Mouse (Mus musculus): ENCODE measurements around the gene Gabrb2. TPM values are rescaled to one million over a fixed set of nuclear protein-coding genes. Genes with fewer than 3 reads are reported as not detected.

The Gabrb2 gene
- 6.5 and 7.4 TPM in 2 replicates for polyA plus RNA-seq (2014; fragmentation: Nextera tagmentation; extraction: Ambion mirVana)

DNA sequence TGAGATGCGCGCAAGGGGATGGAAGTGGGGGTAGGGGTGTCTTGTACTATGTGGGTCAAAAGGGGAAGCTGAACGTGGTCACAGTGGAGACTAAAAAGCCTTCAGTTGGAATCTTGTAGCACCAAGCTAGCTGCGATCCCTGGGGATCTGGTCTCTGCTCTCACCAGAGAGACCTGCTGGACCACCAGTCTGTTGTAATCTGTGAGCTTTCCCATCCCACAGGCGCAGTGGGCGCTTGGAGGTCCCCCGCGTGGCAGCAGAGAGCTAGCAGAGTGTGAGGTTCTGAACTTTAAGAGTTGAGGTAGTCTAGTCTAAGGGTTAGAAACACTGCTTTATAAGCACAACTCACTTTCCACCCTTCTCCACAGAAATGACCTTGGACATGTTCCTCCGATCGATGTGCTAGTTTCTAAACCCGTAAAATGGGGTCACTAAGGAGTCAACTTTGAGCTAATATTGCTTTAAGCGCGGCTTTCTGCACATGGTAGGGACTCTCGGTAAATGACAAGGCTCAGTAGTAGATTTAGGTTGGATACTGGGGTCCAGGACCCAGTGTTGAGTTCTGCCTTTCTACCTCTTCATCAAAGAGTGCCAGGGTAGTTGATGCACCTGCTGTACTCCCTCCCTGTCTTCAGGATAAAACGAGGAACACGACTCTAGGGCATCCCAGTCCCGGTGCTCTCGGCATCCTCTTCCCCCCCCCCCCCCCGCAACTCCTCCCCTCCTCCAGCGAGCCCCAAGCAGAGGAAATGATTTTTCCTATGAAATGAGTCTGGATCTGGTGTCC, at the start of gene Gabrb2:
TSS of gene Gabrb2 (plus strand) at position 762 of the 787 bp plus-strand sequence.
- Histone ChIP-seq H3K27me3 (ENCODE audit: control insufficient read depth, insufficient read depth, low read length) (no peaks in the 10 kb centered on the region), H3K9me3 (ENCODE audit: control insufficient read depth, low read length) (no peaks in the 10 kb centered on the region), H3K4me1 (replicated peaks; ENCODE audit: control insufficient read depth, insufficient read depth, low read length) (no peaks in the 10 kb centered on the region), H3K9ac (ENCODE audit: low read depth, low read length) (peak within 1 kb of the TSS; percentile 68), H3K36me3 (ENCODE audit: control insufficient read depth, insufficient read depth, low read length) (no peaks in the 10 kb centered on the region), H3K4me2 (replicated peaks; ENCODE audit: low read depth, low read length) (peak within 1 kb of the TSS; percentile 78), H3K27ac (ENCODE audit: low read depth, low read length) (peak within 1 kb of the TSS; percentile 54), H3K4me3 (ENCODE audit: low read depth, low read length) (peak within 1 kb of the TSS; percentile 52)
- ATAC-seq (ENCODE audit: low FRiP score) (peak; percentile 35), DNase-seq (ENCODE audit: low spot score) (peak; percentile 7)
- 29% methylated on average over 17 of the region's 20 CpGs for WGBS

DNA sequence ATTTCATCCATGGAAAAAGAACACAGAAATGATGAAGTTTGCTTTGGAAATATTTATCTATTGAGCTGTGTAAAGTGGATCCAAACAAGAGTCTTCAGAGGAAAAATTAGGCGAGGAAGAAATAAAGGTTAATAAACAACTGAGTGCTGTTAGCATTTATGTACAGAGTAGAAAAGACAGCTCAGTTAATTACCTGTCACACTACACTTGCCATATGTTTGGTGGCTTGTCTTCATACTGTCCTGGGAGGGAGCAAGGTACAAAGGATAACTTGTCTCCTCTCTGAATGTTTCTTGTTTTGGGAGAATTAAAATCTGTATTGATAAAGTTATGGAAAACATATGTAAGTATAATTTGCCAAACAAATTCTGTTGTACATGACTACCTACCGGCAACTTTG, 40.6 kb upstream of the Gabrb2 start:
- no peak for DNase-seq (ENCODE audit: low spot score)
- Histone ChIP-seq H3K9me3 (ENCODE audit: control insufficient read depth, low read length) (no peaks in the 10 kb centered on the region), H3K4me3 (ENCODE audit: low read depth, low read length) (no peak overlapping the region), H3K27me3 (ENCODE audit: control insufficient read depth, insufficient read depth, low read length) (no peaks in the 10 kb centered on the region), H3K4me2 (replicated peaks; ENCODE audit: low read depth, low read length) (no peak overlapping the region), H3K9ac (ENCODE audit: low read depth, low read length) (no peak overlapping the region), H3K27ac (ENCODE audit: low read depth, low read length) (no peak overlapping the region), H3K4me1 (replicated peaks; ENCODE audit: control insufficient read depth, insufficient read depth, low read length) (no peaks in the 10 kb centered on the region), H3K36me3 (ENCODE audit: control insufficient read depth, insufficient read depth, low read length) (no peaks in the 10 kb centered on the region)
- no peak for ATAC-seq (ENCODE audit: low FRiP score)
- WGBS, result 73% methylated on average over 2 of the region's 2 CpGs

DNA sequence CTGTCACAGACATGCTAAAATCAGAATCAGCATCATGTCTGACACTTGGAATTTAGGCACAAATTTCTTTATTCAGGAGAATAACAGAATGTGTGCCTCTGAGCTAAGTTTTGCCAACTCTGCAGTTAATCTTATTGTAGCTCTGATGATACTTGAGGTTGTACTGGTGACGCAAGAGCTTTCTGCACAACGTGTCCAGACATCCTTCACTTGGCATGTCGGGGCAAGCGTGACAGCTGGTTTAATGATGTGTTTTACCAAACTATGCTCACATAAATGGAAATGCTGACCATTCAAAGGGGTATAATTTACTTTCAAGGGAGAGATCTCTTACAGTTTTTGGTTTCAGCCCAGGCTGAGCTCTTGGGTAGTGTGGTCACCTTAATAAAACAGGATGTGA, 33.1 kb upstream of the Gabrb2 start:
- WGBS, result 89% methylated on average over 4 of the region's 4 CpGs
- ATAC-seq (ENCODE audit: low FRiP score) (no peak), DNase-seq (ENCODE audit: low spot score) (no peak)
- no peaks in the 10 kb centered on the region for H3K36me3 ChIP-seq (ENCODE audit: control insufficient read depth, insufficient read depth, low read length)
- no peaks in the 10 kb centered on the region for H3K9me3 ChIP-seq (ENCODE audit: control insufficient read depth, low read length)
- no peaks in the 10 kb centered on the region for H3K4me1 ChIP-seq (replicated peaks; ENCODE audit: control insufficient read depth, insufficient read depth, low read length)
- no peak overlapping the region for H3K4me2 ChIP-seq (replicated peaks; ENCODE audit: low read depth, low read length)
- no peaks in the 10 kb centered on the region for H3K27me3 ChIP-seq (ENCODE audit: control insufficient read depth, insufficient read depth, low read length)
- H3K9ac ChIP-seq (ENCODE audit: low read depth, low read length), result no peak overlapping the region
- no peak overlapping the region for H3K27ac ChIP-seq (ENCODE audit: low read depth, low read length)
- no peak overlapping the region for H3K4me3 ChIP-seq (ENCODE audit: low read depth, low read length)

DNA sequence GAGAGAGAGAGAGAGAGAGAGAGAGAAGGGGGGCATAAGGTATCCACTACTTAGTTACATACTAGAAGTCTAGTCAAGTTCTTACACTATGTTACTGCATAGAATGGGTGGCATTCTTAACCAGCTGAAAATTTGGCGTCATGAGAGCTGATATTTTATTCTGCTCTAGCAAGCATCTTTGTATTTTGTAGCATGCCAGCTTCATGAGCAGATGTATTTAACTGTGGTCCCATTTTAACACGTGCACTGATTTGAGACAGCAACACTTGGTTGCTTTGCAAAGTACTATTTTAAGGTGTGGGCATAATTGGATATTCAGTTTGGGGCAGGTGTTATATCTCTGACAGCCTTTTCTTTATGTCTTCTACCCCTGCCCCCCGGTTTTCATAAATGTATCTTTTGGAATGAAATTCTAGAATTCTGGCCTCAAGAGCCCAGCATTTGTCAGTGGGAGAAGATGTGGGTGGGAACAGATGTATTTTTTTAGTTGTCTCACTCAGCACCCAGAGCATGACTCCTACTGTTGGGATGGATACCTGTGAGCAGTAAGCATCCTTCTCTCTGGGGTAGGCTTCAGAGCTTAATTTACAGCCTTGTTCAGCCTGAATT, 28.8 kb upstream of the Gabrb2 start:
- Histone ChIP-seq H3K36me3 (ENCODE audit: control insufficient read depth, insufficient read depth, low read length) (no peaks in the 10 kb centered on the region), H3K9me3 (ENCODE audit: control insufficient read depth, low read length) (no peaks in the 10 kb centered on the region), H3K27me3 (ENCODE audit: control insufficient read depth, insufficient read depth, low read length) (no peaks in the 10 kb centered on the region), H3K9ac (ENCODE audit: low read depth, low read length) (no peak overlapping the region), H3K4me3 (ENCODE audit: low read depth, low read length) (no peak overlapping the region), H3K4me2 (replicated peaks; ENCODE audit: low read depth, low read length) (no peak overlapping the region), H3K27ac (ENCODE audit: low read depth, low read length) (no peak overlapping the region), H3K4me1 (replicated peaks; ENCODE audit: control insufficient read depth, insufficient read depth, low read length) (no peaks in the 10 kb centered on the region)
- DNase-seq (ENCODE audit: low spot score), result no peak
- no peak for ATAC-seq (ENCODE audit: low FRiP score)
- 74% methylated on average over 3 of the region's 3 CpGs for WGBS

DNA sequence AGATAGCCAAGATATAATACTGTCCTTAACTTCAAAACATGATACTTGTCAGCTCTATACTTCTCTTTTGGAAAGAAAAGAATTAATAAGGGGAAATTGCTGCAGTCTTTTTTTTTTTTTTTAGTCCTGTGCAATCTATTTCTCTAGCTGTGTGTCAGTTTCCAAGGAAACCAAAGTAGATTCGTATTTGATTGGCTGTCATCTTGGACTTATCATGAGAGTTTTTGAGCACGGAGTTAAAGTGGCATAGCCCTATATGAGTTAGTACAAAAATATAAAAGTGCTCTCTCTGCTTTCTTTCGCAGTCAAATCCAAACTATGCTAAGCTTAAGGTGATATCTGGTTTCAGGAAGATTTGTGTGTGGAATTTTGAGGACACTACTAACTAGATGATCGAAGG, 26.1 kb upstream of the Gabrb2 start:
- H3K4me3 ChIP-seq (ENCODE audit: low read depth, low read length), result no peak overlapping the region
- ATAC-seq (ENCODE audit: low FRiP score) (no peak), DNase-seq (ENCODE audit: low spot score) (no peak)
- H3K9me3 ChIP-seq (ENCODE audit: control insufficient read depth, low read length), result no peaks in the 10 kb centered on the region
- H3K36me3 ChIP-seq (ENCODE audit: control insufficient read depth, insufficient read depth, low read length), result no peaks in the 10 kb centered on the region
- H3K4me1 ChIP-seq (replicated peaks; ENCODE audit: control insufficient read depth, insufficient read depth, low read length), result no peaks in the 10 kb centered on the region
- no peaks in the 10 kb centered on the region for H3K27me3 ChIP-seq (ENCODE audit: control insufficient read depth, insufficient read depth, low read length)
- H3K4me2 ChIP-seq (replicated peaks; ENCODE audit: low read depth, low read length), result no peak overlapping the region
- no peak overlapping the region for H3K9ac ChIP-seq (ENCODE audit: low read depth, low read length)
- 85% methylated on average over 4 of the region's 4 CpGs for WGBS
- no peak overlapping the region for H3K27ac ChIP-seq (ENCODE audit: low read depth, low read length)

DNA sequence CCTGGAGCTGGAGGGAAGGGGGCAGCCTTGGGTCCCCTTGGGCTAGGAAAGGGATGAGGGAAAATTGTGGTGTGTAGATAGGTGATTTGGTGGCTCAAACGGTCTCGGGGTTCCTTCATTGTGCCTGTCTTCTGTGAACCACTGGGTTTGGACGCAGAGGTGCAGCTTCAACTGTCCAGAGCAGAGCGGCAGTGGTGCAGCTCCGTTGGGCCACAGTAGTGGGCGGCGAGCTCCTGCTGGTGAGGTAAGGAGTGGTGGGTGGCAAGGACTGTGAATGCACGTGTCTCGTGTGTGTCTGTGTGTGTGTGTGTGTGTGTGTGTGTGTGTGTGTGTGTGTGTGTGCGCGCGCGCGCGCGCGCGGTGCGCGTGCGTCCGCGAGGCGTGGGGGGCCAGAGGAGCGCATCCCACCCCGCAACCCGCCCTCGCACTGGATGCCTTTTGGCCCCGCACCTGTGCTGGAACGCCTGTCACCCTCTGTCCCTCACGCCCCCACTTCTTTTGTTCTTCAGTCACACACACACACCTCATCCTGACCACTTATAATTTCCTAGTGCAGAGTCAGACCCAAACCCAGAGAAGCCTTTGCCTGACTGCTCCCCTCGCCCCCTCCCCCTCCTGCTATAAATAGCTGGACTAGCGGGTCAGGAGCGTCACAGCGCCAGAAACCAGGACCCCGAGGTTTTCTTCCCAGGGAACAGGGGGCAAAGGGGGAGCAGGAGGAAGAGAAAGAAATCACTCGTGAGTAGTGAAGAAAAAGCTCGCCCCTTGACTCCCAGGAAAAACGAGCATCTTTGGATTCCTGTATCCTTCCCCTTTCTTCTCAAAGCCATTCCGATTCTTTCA, 455 bp downstream of the Gabrb2 start:
- H3K4me3 ChIP-seq (ENCODE audit: low read depth, low read length), result peak overlapping the region; percentile 52
- H3K4me2 ChIP-seq (replicated peaks; ENCODE audit: low read depth, low read length), result peak overlapping the region; percentile 78
- H3K9me3 ChIP-seq (ENCODE audit: control insufficient read depth, low read length), result no peaks in the 10 kb centered on the region
- DNase-seq (ENCODE audit: low spot score) (peak; percentile 76), ATAC-seq (ENCODE audit: low FRiP score) (peak; percentile 81)
- H3K36me3 ChIP-seq (ENCODE audit: control insufficient read depth, insufficient read depth, low read length), result no peaks in the 10 kb centered on the region
- peak overlapping the region; percentile 68 for H3K9ac ChIP-seq (ENCODE audit: low read depth, low read length)
- peak overlapping the region; percentile 54 for H3K27ac ChIP-seq (ENCODE audit: low read depth, low read length)
- no peaks in the 10 kb centered on the region for H3K27me3 ChIP-seq (ENCODE audit: control insufficient read depth, insufficient read depth, low read length)
- H3K4me1 ChIP-seq (replicated peaks; ENCODE audit: control insufficient read depth, insufficient read depth, low read length), result no peaks in the 10 kb centered on the region
- WGBS, result under 1% methylated on average over 19 of the region's 40 CpGs

DNA sequence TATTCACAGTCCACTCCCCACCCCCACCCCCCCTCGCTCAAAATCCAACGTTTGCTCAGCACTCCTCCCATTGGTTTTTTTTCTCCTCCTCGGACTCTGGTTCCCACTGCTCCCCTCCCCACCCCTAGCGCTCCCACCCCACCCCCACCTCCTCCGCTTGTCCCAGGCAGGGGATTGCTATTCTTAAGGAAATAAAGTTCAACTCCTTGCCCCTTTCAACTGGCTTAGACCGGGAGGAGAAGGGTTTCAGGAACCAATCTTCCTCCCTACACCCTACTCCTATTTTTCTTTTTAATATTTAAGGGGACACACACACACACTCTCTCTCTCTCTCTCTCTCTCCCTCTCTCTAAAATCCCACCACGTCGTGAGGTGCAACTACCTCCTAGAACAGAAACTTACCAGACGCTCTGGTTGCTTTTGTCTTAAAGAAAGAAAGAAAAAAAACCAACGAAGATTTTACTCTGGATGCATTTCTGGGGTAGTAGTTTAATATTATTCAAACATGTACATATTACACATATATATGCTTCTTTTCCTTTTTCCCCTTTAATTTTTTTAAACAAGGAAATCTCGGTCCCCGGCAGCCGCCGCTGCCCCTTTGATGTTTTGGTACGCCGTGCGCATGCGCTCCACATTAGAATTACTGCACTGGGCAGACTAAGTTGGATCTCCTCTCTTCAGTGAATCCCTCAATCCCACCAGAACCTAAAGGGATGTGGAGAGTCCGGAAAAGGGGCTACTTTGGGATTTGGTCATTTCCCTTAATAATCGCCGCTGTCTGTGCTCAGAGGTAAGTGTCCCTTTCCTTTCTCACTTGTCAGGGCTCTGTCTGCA, 1.3 kb downstream of the Gabrb2 start:
- no peaks in the 10 kb centered on the region for H3K36me3 ChIP-seq (ENCODE audit: control insufficient read depth, insufficient read depth, low read length)
- H3K4me3 ChIP-seq (ENCODE audit: low read depth, low read length), result peak overlapping the region; percentile 52
- H3K4me2 ChIP-seq (replicated peaks; ENCODE audit: low read depth, low read length), result peak overlapping the region; percentile 78
- peak; percentile 72 for ATAC-seq (ENCODE audit: low FRiP score)
- H3K9ac ChIP-seq (ENCODE audit: low read depth, low read length), result peak overlapping the region; percentile 68
- H3K9me3 ChIP-seq (ENCODE audit: control insufficient read depth, low read length), result no peaks in the 10 kb centered on the region
- WGBS, result under 1% methylated on average over 21 of the region's 21 CpGs
- no peaks in the 10 kb centered on the region for H3K4me1 ChIP-seq (replicated peaks; ENCODE audit: control insufficient read depth, insufficient read depth, low read length)
- H3K27ac ChIP-seq (ENCODE audit: low read depth, low read length), result peak overlapping the region; percentile 54; the same call in 1 of the 2 replicates
- no peaks in the 10 kb centered on the region for H3K27me3 ChIP-seq (ENCODE audit: control insufficient read depth, insufficient read depth, low read length)
- DNase-seq (ENCODE audit: low spot score), result peak; percentile 82

DNA sequence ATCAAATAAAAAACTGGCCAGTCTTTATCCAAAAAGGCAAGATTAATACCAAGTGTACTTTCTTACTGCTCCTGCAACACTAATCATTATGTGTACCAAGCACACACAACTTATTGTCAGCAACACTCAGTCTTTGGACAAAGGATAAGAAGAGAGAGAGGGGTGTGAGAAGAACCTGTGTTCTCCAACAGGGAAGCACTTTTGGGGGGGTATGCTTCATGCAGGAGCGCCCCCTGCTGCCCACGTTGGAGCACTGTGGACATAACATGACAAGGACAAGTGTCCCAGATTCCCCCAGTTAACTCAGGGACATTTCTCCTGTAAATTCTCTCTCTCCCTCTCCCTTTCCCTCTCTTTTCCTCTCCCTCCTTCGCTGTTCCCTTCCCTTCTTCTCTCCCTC, 3.7 kb downstream of the Gabrb2 start:
- ATAC-seq (ENCODE audit: low FRiP score), result no peak
- Histone ChIP-seq H3K4me2 (replicated peaks; ENCODE audit: low read depth, low read length) (no peak overlapping the region), H3K4me1 (replicated peaks; ENCODE audit: control insufficient read depth, insufficient read depth, low read length) (no peaks in the 10 kb centered on the region), H3K9me3 (ENCODE audit: control insufficient read depth, low read length) (no peaks in the 10 kb centered on the region), H3K27ac (ENCODE audit: low read depth, low read length) (no peak overlapping the region), H3K4me3 (ENCODE audit: low read depth, low read length) (no peak overlapping the region), H3K36me3 (ENCODE audit: control insufficient read depth, insufficient read depth, low read length) (no peaks in the 10 kb centered on the region), H3K9ac (ENCODE audit: low read depth, low read length) (no peak overlapping the region), H3K27me3 (ENCODE audit: control insufficient read depth, insufficient read depth, low read length) (no peaks in the 10 kb centered on the region)
- DNase-seq (ENCODE audit: low spot score), result peak; percentile 77
- 10% methylated on average over 3 of the region's 3 CpGs for WGBS

Data from hindbrain, embryonic 11.5 days (tissue).